Mouse (Mus musculus) hindlimb bud, embryonic 11.5 days (tissue): ENCODE data around the gene Sod1.
"Not testable (repeated sequence)": the region's sequence is repeated elsewhere in the genome, so short reads cannot be mapped to it uniquely, and the experiment has no call there.

Experiments
- DNase-seq: peaks from one replicate; pipeline ENCODE4 v3.0.0-alpha.2; 2012; ENCODE audit warnings: low read depth, low spot score; ENCODE audit errors: extremely low spot score

Gene Sod1

GRCm38 (mm10) chr16:90210717-90211116 lies 9.8 kb upstream of the Sod1 start:
- DNase-seq: no peak

GRCm38 (mm10) chr16:90211767-90212166 lies 8.8 kb upstream of the Sod1 start:
- no peak for DNase-seq

GRCm38 (mm10) chr16:90213477-90214339 lies 6.8 kb upstream of the Sod1 start:
- no peak for DNase-seq

GRCm38 (mm10) chr16:90214731-90215565 lies 5.6 kb upstream of the Sod1 start:
- DNase-seq: no peak

GRCm38 (mm10) chr16:90215879-90216278 lies 4.7 kb upstream of the Sod1 start:
- DNase-seq: not testable (repeated sequence)

- no peak for DNase-seq
These were observed 4.1 kb upstream of the Sod1 start for GRCm38 (mm10) chr16:90216414-90216813.

- DNase-seq: no peak
These were observed 3.2 kb upstream of the Sod1 start for GRCm38 (mm10) chr16:90217356-90217755.

GRCm38 (mm10) chr16:90217926-90218325 lies 2.6 kb upstream of the Sod1 start:
- DNase-seq: no peak

GRCm38 (mm10) chr16:90219445-90219844 lies 1.1 kb upstream of the Sod1 start:
- DNase-seq: not testable (repeated sequence)

- no peak for DNase-seq
These were observed 408 bp downstream of the Sod1 start for GRCm38 (mm10) chr16:90220892-90221431.

GRCm38 (mm10) chr16:90221441-90222070 lies 1.0 kb downstream of the Sod1 start:
- no peak for DNase-seq

- no peak for DNase-seq
These were observed 9.3 kb downstream of the Sod1 start for GRCm38 (mm10) chr16:90229897-90230296.

GRCm38 (mm10) chr16:90231302-90231701 lies 10.7 kb downstream of the Sod1 start:
- no peak for DNase-seq

- DNase-seq: no peak
These were observed 13.1 kb downstream of the Sod1 start for GRCm38 (mm10) chr16:90233702-90234101.

GRCm38 (mm10) chr16:90234617-90235016 lies 14.1 kb downstream of the Sod1 start:
- no peak for DNase-seq

GRCm38 (mm10) chr16:90235188-90235587 lies 14.6 kb downstream of the Sod1 start:
- DNase-seq: no peak

- no peak for DNase-seq
These were observed 18.7 kb downstream of the Sod1 start for GRCm38 (mm10) chr16:90239128-90239746.

- no peak for DNase-seq
These were observed 21.3 kb downstream of the Sod1 start for GRCm38 (mm10) chr16:90241875-90242274.

GRCm38 (mm10) chr16:90242426-90243304 lies 22.1 kb downstream of the Sod1 start:
- no peak for DNase-seq

GRCm38 (mm10) chr16:90250099-90250498 lies 29.5 kb downstream of the Sod1 start:
- DNase-seq: no peak
